Mouse (Mus musculus) natural killer cell, adult 2 months (primary cell): ENCODE results near the gene Gm49425.

Experiments used
- DNase-seq, 2 experiments: peaks; one replicate each; pipeline ENCODE4 v3.0.0; 2022; ENCODE audit warnings: low spot score in 2 of 2

Gm49425 gene

DNA sequence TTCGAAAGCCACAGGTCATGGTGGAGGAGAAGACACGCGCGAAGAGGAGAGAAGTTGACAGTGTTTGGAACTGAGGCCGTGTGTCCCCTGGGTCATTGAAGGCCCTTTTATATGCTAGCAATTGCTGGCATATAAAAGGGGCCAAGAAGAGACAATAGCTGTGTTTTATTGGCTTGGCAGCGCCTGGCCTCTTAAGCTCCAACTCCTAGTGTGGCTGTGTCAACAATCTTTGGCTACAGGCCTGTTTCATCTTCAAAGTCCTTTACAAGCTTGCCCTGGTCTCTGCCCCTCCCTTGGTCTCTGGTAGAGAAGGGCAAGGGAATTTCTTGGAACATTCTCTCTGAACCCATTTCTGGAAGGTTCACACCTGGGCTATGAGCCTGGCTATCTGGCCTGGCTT lies 25.6 kb downstream of the Gm49425 start, which contains the start of gene Krt83:
Gene Krt83, minus strand, starts transcription at position 82 of the 400 bp plus-strand sequence.
- no peak for DNase-seq

DNA sequence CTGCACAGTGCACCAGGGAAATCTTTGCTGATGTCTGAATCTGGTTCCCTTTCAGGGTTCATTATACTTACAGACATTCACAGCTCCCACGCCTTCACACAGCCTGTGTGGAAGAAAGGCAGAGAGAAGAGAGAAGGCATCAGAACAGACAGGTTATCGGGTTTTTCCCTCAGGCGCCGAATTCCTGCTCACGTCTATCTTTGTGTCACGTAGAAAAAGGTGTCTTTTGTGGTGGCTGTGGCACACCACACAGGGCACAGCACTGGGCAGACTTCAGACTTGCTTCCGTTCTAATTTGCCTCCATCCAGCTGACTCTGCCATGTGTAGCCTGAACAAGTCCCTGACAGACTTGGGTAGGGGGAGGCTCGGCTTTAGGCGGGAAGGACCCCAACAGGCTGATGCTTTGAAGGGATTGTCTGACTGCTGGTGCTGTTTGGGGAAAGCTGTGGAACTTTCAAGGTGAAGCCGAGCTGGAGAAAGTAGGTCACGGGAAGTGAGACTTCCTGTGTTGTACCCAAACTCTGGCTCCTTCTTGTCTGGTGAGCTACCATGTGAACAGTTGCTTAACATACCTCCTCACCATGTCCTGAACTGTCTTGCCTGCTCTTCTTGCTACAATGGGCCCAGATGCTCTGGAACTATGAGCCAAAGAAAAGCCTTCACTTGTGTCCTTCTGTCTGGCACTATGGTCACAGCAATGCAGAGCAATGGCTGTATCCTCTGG lies 31.0 kb downstream of the Gm49425 start:
- peak; percentile 58 to 66 for DNase-seq

DNA sequence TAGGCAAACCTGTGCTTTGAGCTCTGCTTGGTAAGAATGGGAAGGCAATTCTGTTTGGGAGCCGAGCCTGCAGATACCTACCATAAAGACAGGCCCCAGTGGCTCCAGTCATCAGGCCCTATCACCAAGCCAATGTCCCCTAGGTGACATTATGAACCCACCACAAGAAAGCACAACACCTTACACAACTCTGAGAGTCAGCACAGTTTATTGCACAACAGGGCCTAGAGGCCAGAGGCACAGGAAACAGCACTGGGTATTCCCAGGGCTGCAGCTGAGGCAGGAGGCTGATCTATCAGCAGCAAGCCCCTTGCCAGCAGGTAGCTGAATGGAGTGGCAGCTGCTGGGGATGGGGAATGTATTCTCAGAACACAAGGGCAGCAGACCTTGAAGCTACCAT lies 32.1 kb downstream of the Gm49425 start:
- no peak for DNase-seq

DNA sequence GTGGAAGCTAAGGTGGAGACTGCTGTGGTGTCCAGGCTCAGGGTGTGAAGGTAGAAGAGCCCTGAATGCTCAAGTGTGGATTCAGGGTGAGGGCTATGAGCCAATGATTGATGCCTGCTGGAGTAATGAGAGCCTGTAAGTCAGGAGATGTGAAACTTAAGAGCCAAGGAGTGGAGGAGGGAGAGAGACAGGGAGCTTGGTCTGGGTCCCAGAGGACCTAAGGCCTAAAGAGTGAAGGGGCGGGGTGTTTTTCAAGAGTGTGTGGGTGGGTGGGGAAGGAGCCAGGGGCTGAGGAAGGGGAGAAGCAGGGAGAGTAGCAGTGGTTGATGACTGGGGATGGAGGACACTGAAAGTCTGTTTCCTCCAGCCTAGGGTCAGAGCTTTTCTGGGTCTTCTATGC lies 33.4 kb downstream of the Gm49425 start:
- no peak for DNase-seq

DNA sequence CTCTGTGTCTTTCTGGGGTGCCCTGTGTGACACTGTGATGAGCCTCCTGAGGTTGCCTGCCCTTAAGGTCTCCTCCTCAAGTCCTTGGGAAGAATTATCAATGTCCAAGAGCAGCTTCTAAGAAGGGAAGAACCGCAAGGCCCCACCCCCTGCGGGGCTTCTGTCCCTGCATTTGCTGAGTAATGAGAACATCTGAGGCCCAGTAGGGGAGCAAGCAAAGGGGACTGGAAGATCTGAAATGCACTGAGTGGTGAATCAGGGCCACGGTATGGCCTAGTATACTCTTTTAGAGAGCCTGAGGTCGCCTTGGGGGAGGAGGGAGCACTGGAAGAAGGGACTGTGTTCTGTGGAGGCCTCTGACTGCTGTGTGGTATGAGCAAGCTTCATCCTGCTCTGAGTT lies 35.0 kb downstream of the Gm49425 start:
- no peak for DNase-seq

DNA sequence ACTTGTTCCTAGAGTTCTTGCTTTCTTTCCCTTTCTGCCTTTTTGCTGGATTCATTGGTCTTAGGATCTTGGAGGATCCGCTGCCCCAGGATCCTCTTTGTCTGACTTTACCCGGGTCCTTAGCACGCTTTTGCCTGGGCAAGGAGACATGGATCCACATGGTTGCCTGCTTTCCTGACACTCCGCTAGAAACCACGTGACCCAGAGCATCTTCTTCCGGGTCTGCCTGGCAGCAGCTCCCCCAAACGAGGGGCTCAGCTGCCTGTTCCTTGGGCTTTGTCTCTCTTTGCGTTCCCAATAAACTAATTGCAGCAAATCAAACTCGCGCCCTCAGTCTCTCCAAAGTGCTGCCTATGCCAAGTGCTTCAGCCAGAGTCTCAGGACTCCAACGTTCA lies 37.4 kb downstream of the Gm49425 start:
- DNase-seq: no peak

DNA sequence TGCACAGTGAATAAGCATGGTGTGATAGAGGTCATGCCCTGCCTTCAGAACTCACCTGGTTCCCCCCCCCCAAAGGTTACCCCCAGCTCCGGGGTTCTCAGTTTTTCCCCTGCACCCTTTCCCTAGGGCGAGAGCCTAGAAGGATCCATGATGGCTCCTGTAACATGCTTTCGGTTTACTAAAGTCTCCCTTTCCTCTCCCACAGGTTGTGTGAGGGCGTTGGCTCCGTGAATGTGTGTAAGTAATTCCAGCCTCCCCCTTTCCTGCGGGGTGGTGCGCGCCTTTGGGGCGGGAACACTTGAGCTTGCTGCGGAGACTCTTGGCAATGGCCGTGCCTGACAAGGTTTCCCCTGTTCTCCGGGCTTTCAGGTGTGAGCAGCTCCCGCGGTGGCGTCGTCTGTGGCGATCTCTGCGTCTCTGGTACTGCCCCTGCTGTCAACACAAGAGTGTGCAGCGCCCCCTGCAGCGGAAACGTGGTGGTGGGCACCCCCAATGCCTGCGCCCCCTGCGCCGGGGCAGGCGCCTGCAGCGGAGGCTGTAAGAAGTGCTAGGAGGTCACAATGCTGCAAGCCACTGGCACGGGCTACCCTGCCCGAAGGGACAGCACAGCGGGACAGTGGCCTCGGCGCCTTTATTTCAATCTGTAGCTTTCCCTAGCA lies 37.9 kb downstream of the Gm49425 start:
- peak; percentile 59 to 60 for DNase-seq

DNA sequence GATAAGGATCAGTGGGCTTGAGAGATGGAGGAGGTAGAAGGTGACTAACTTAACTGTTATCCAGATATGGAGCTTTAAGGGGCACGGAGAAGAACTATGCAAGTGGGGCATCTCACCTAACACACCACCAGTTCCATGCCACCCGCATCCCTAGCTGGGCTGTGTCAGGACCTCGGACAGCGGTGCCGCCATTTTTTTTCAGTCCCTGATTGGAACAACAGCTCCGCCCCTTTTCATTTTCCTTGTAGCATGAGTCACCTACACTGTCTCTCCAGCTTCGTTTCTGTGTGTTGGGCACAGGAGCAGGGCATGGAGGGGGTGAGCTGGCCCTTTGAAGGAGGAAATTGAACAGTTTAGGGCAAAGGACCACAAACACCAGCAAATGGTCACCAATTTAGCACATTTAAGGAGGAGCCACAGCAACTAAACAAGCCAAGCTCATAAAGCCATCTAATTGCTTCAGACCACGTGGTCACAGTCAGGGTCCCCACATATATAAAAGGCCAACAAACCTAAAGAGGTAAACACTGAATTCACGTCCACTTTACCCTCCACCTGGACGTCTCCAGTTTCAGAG lies 44.0 kb downstream of the Gm49425 start, which contains the start of gene Krt86:
Gene Krt86, plus strand, starts transcription at position 527 of the 577 bp plus-strand sequence.
- DNase-seq: no peak

DNA sequence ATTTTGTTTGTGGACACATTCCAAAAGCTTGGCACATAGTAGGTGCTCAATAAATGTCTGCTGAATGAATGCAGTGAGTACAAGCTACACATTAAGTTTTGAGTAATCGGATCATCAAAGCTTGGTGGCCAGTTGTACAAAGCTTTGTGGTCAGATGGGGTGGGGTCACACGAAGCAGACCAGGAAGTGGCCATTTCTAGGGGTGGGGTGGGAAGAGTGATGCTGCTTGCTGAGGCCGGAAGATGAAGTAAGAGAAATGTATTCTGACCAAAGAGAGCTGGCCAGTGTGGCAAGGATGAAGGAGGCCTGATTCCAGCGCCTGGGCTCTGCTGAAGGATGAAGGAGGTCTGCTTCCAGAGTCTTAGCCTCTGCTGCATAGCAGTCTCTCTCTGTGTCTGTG lies 48.0 kb downstream of the Gm49425 start:
- DNase-seq: peak; percentile 56 to 73
